Mouse (Mus musculus): Measurements from ENCODE around the gene Gm12355.
"Not testable (repeated sequence)": the region's sequence is repeated elsewhere in the genome, so short reads cannot be mapped to it uniquely, and the experiment has no call there.

Gm12355 gene

DNA sequence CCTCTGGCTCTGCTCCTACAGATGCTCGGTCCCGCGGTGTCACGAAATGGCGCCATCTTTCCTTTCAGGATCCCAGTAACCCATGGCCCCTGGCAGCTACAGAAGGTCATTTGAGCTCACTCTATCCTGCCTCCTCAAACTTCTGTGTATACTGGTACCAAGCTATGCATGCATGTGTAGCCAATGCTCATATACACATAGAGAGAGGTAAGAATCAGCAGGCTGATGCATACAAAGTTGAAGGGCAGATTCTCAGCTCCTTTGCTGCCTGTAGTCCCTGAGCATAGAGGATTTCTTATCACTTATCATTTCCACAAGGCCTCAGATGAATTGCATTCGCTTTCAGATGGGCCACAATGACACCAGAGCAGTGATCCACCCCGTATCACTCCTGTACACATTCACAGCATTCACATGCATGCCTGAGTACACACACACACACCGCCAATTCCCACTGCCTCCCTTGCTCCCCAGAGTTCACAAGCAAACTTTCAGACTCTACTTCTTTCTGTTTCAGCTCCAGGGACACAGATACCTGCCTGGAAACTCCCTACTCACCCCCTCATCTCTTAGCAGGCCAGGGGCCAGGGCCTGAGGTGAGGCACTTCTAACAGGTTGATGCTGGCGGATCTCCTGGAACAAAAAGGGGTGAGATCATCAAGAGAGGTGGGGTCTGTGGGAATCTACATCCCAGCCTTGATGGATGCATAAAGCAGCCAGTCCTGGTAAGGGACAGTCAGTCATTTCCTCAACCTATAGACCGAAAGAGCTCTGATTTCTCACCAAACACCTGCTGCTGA, at the start of gene Gm12355, which contains the start of gene Gsdma3:
TSS of gene Gm12355 (minus strand) at position 51 of the 800 bp plus-strand sequence.
TSS of gene Gsdma3 (plus strand) at position 750 of the 800 bp plus-strand sequence.
- H3K36me3 ChIP-seq (ENCODE audit: insufficient read depth, low read length) = no peaks in the 10 kb centered on the region
- no peak within 1 kb of the TSS for H3K4me3 ChIP-seq (replicated peaks; ENCODE audit: low read length)
- TF ChIP-seq NANOG (IDR thresholded peaks at IDR 0.05; ENCODE audit: borderline replicate concordance, low read length) (no peak), POU5F1 (IDR thresholded peaks at IDR 0.05; ENCODE audit: borderline replicate concordance, low read length) (no peak), CTCF (conservative IDR thresholded peaks at IDR 0.05; ENCODE audit: low read length) (no peak)
- H3K9me3 ChIP-seq (ENCODE audit: low read length) = peaks cover 61% of the 10 kb centered on the region
- H3K4me1 ChIP-seq (replicated peaks; ENCODE audit: low read depth, low read length) = no peaks in the 10 kb centered on the region
- peaks cover 9% of the 10 kb centered on the region; the same call in 1 of the 2 replicates for H3K27me3 ChIP-seq (ENCODE audit: insufficient read depth, low read length)

GRCm38 (mm10) chr11:98673136-98673535, 47.7 kb upstream of the Gm12355 start:
- TF ChIP-seq CTCF (conservative IDR thresholded peaks at IDR 0.05; ENCODE audit: low read length) = peak; percentile 18; the same call in 1 of the 2 replicates
- Histone ChIP-seq H3K4me1 (replicated peaks; ENCODE audit: low read depth, low read length) (peaks cover 51% of the 10 kb centered on the region), H3K4me3 (replicated peaks; ENCODE audit: low read length) (peak overlapping the region; percentile 37; the same call in 1 of the 2 replicates)
- not testable (repeated sequence) for H3K36me3 ChIP-seq (ENCODE audit: insufficient read depth, low read length); H3K9me3 ChIP-seq (ENCODE audit: low read length); H3K27me3 ChIP-seq (ENCODE audit: insufficient read depth, low read length)

GRCm38 (mm10) chr11:98672482-98672881, 47.0 kb upstream of the Gm12355 start:
- H3K9me3 ChIP-seq (ENCODE audit: low read length) = no peaks in the 10 kb centered on the region
- no peak overlapping the region for H3K4me3 ChIP-seq (replicated peaks; ENCODE audit: low read length)
- TF ChIP-seq CTCF (conservative IDR thresholded peaks at IDR 0.05; ENCODE audit: low read length) (no peak), NANOG (IDR thresholded peaks at IDR 0.05; ENCODE audit: borderline replicate concordance, low read length) (no peak), POU5F1 (IDR thresholded peaks at IDR 0.05; ENCODE audit: borderline replicate concordance, low read length) (no peak)
- H3K27me3 ChIP-seq (ENCODE audit: insufficient read depth, low read length) = peaks cover 6% of the 10 kb centered on the region; the same call in 1 of the 2 replicates
- H3K4me1 ChIP-seq (replicated peaks; ENCODE audit: low read depth, low read length) = peaks cover 55% of the 10 kb centered on the region
- no peaks in the 10 kb centered on the region for H3K36me3 ChIP-seq (ENCODE audit: insufficient read depth, low read length)

DNA sequence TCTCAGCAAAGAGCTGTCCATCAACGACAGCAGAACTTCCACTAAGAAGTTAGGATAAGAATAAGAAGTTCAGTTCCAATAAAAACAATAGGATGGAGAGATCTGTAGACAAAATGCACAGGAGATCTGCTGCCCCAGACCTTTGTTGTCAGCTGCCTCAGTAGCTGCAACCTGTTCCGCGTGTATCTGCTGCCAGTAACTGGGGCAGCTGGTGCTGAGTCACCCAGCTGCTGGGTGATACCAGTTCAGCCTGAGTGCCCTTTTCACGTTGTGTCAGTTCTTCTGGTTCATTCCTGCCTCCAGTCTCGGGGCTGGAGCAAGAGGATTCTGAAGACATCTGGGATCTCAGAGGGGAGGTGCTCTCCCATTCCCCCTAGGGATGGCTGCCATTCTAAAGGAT, 46.4 kb upstream of the Gm12355 start:
- no peaks in the 10 kb centered on the region for H3K9me3 ChIP-seq (ENCODE audit: low read length)
- no peaks in the 10 kb centered on the region for H3K36me3 ChIP-seq (ENCODE audit: insufficient read depth, low read length)
- TF ChIP-seq POU5F1 (IDR thresholded peaks at IDR 0.05; ENCODE audit: borderline replicate concordance, low read length) (no peak), CTCF (conservative IDR thresholded peaks at IDR 0.05; ENCODE audit: low read length) (no peak), NANOG (IDR thresholded peaks at IDR 0.05; ENCODE audit: borderline replicate concordance, low read length) (no peak)
- H3K27me3 ChIP-seq (ENCODE audit: insufficient read depth, low read length) = peaks cover 12% of the 10 kb centered on the region
- H3K4me1 ChIP-seq (replicated peaks; ENCODE audit: low read depth, low read length) = peaks cover 54% of the 10 kb centered on the region
- H3K4me3 ChIP-seq (replicated peaks; ENCODE audit: low read length) = no peak overlapping the region

GRCm38 (mm10) chr11:98671284-98671815, 45.9 kb upstream of the Gm12355 start:
- Histone ChIP-seq H3K9me3 (ENCODE audit: low read length) (no peaks in the 10 kb centered on the region), H3K4me1 (replicated peaks; ENCODE audit: low read depth, low read length) (peaks cover 49% of the 10 kb centered on the region), H3K4me3 (replicated peaks; ENCODE audit: low read length) (no peak overlapping the region), H3K36me3 (ENCODE audit: insufficient read depth, low read length) (no peaks in the 10 kb centered on the region), H3K27me3 (ENCODE audit: insufficient read depth, low read length) (peaks cover 17% of the 10 kb centered on the region)
- TF ChIP-seq NANOG (IDR thresholded peaks at IDR 0.05; ENCODE audit: borderline replicate concordance, low read length) (no peak), CTCF (conservative IDR thresholded peaks at IDR 0.05; ENCODE audit: low read length) (no peak), POU5F1 (IDR thresholded peaks at IDR 0.05; ENCODE audit: borderline replicate concordance, low read length) (no peak)

DNA sequence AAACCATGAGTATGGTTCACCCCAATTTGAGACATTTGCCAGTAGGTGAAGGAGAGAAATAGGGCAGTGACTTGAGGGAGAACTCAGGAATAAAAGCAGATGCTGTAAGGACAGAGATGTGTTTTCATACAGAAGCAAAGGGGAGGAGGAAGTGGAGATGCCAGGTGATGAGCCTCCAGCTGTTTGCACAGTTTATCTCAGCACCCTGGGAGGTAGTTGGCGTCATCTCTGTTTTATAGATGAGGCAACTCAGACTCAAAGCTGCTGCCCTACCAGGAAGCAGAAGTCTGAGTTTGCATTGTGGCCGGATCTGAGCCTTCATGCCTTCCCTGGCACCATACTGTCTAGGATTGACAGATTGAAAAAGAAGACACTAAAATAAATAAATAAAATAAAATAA, 43.5 kb upstream of the Gm12355 start:
- Histone ChIP-seq H3K36me3 (ENCODE audit: insufficient read depth, low read length) (no peaks in the 10 kb centered on the region), H3K9me3 (ENCODE audit: low read length) (no peaks in the 10 kb centered on the region), H3K4me1 (replicated peaks; ENCODE audit: low read depth, low read length) (peaks cover 38% of the 10 kb centered on the region), H3K27me3 (ENCODE audit: insufficient read depth, low read length) (peaks cover 22% of the 10 kb centered on the region), H3K4me3 (replicated peaks; ENCODE audit: low read length) (no peak overlapping the region)
- TF ChIP-seq POU5F1 (IDR thresholded peaks at IDR 0.05; ENCODE audit: borderline replicate concordance, low read length) (no peak), CTCF (conservative IDR thresholded peaks at IDR 0.05; ENCODE audit: low read length) (no peak), NANOG (IDR thresholded peaks at IDR 0.05; ENCODE audit: borderline replicate concordance, low read length) (no peak)

GRCm38 (mm10) chr11:98664091-98664490, 38.6 kb upstream of the Gm12355 start, which contains the start of gene Gsdma:
Gsdma (plus strand) TSS chr11:98664351.
- Histone ChIP-seq H3K27me3 (ENCODE audit: insufficient read depth, low read length) (peaks cover 27% of the 10 kb centered on the region), H3K4me3 (replicated peaks; ENCODE audit: low read length) (no peak within 1 kb of the TSS), H3K9me3 (ENCODE audit: low read length) (no peaks in the 10 kb centered on the region), H3K36me3 (ENCODE audit: insufficient read depth, low read length) (no peaks in the 10 kb centered on the region), H3K4me1 (replicated peaks; ENCODE audit: low read depth, low read length) (peaks cover 28% of the 10 kb centered on the region)
- no peak for TF ChIP-seq CTCF (conservative IDR thresholded peaks at IDR 0.05; ENCODE audit: low read length)
- no peak for TF ChIP-seq NANOG (IDR thresholded peaks at IDR 0.05; ENCODE audit: borderline replicate concordance, low read length)
- no peak for TF ChIP-seq POU5F1 (IDR thresholded peaks at IDR 0.05; ENCODE audit: borderline replicate concordance, low read length)

DNA sequence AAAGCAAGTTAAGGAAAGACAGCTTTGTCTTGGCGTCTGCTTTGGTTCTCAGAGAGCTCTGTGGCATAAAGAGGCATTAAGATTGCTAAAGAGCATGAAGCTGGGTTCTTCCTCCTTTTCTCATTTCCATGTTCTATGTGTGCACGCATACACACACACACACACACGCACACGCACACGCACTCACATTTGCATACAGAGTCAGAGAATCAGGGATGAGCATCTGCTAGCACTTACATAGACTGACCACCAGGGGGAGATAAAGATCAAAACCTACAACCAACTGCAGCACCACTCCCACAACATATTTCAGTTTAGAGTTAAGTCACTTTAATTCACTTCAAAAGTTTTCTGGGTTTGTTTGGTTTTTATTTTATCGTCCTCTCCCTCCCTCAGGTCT, 35.1 kb upstream of the Gm12355 start:
- Histone ChIP-seq H3K4me1 (replicated peaks; ENCODE audit: low read depth, low read length) (peaks cover 20% of the 10 kb centered on the region), H3K27me3 (ENCODE audit: insufficient read depth, low read length) (peaks cover 5% of the 10 kb centered on the region; the same call in 1 of the 2 replicates), H3K36me3 (ENCODE audit: insufficient read depth, low read length) (no peaks in the 10 kb centered on the region), H3K9me3 (ENCODE audit: low read length) (no peaks in the 10 kb centered on the region), H3K4me3 (replicated peaks; ENCODE audit: low read length) (no peak overlapping the region)
- TF ChIP-seq NANOG (IDR thresholded peaks at IDR 0.05; ENCODE audit: borderline replicate concordance, low read length) (no peak), CTCF (conservative IDR thresholded peaks at IDR 0.05; ENCODE audit: low read length) (peak; percentile 80)

Measured in E14TG2a.4 (cell line).